Mouse (Mus musculus) spleen, adult 12 weeks (tissue): ENCODE measurements around the gene Slc39a7.
A peak's percentile ranks its signal among the peaks of the same experiment; 100 is the strongest.
"Not testable (repeated sequence)": the region's sequence is repeated elsewhere in the genome, so short reads cannot be mapped to it uniquely, and the experiment has no call there.

Experiments used
- DNase-seq: peaks from one replicate; pipeline ENCODE4 v3.0.0; 2022; ENCODE audit warnings: low spot score

Slc39a7 gene

DNA sequence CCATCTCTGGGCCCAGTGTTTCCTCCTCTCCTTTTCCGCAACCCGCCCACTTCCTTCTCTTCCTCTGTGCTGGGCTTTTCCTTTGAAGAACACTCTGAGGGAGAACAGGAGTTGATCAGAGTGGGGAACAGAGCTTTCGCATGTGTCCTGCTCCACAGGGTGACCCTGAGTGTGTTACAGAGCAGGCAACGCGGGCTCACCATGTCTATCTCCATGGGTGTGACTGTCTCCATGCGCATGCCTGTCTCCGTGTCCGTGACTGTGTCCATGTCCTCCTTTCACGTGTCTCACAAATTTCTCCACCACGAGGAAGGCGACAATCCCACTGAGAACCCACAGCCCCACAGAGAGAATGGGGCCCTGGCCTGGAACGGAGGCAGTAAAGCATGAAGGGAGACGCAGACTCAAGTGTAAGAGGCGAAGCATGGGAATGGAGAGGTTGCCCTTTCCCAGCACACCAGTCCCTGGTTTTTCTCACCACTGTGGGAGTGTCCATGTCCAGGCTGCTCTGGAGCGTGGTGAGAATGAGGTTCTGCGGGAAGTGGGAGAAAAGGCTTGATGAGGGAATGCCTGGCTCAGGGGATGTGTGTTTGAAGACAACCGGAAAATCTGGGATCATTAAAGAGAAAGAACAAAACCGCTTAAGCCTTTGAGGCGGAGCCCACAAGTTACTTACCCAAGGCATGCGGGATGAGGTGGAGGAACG lies 1.4 kb downstream of the Slc39a7 start:
- no peak for DNase-seq

DNA sequence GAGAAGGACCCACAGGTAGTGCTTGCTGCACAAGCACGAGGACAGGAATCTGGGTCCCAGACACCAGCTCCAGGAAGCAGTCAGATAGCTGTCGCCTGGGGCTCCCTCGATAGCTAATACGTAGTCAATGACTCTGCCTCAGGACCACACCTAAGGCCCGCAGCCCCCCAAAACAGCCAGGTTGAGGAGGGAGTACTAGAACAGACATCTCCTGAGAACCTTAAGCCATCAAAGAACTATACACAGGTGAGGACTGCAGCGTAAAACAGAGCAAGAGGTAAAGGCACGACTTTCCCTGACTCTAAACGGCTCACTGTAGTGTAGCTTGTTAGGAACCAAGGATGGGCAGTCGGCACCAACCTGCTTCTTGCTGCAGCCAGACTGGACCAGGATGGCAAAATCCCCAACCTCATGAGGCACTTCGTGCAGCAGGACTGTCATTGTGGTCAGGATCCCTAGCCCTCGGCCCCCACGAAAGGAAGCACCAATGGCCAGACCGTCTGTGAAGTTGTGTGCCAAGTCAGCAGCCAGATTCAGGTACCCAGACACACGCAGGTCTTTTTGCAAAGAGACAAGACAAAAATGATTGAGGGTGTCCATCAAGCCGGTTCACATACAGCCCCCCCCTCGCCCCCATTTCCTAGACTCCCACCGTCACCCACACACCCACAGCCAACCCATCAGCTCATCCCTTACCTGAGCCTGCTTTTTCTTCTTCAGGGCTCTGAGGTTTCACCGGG lies 2.2 kb downstream of the Slc39a7 start:
- DNase-seq: no peak

DNA sequence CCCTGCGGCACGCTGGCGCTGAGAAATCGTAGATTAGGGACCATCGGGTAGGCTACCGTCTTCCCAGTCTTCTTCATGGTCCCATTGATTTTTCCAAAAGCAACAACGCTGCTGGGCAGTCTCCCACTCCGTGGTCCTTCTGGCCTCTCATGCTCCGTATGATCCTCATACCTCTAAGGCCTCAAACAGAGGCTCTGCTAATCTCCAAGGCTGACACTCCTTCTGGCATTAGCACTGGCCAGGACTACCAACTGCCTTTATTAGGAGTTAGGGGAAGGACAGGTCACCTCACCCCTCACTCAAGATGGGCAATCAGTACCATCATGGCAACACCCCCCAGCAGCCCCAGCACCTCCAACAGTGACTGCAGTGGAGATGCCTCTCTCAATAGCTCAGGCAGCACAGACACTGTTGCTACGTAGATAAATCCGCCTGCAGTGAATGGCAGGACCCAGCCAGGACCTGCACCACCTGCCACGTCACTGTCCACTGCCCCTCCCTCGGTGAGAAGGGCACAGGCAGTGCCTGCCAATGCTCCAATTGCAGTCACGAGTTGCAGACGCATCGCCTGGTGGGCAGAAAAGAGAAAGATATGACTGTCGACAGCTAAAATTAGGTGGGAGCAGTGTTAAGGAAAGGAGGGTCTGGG lies 2.9 kb downstream of the Slc39a7 start:
- no peak for DNase-seq

DNA sequence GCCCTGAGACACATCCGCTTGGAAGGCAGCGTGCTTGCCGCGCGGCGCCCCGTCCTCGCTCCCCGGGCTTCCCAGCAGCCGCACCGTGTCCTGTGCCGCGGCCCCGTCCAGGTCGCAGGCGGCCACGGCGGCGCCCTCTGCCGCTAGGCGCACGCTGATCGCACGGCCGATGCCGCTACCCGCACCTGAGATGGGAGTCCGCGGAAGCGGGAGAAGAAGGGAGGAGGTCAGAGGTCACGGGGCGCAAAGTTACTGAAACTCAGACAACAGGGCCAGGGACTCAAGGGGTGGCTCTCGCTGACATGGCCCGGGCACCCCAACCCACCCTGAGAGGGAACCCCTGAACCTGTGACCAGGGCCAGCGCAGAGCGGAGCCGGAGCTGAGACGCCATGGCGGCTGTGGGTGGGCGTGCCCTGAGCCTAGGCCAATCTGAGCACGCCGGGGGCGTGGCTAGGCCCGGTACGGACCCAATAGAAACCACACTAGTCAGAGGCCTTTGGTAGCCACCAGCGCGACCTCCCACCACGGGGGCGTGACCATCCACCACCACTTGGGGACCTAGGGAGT lies 3.7 kb downstream of the Slc39a7 start, which contains the start of gene H2-Ke6:
TSS of gene H2-Ke6 (minus strand) at position 405 of the 568 bp plus-strand sequence.
- DNase-seq: peak; percentile 88

DNA sequence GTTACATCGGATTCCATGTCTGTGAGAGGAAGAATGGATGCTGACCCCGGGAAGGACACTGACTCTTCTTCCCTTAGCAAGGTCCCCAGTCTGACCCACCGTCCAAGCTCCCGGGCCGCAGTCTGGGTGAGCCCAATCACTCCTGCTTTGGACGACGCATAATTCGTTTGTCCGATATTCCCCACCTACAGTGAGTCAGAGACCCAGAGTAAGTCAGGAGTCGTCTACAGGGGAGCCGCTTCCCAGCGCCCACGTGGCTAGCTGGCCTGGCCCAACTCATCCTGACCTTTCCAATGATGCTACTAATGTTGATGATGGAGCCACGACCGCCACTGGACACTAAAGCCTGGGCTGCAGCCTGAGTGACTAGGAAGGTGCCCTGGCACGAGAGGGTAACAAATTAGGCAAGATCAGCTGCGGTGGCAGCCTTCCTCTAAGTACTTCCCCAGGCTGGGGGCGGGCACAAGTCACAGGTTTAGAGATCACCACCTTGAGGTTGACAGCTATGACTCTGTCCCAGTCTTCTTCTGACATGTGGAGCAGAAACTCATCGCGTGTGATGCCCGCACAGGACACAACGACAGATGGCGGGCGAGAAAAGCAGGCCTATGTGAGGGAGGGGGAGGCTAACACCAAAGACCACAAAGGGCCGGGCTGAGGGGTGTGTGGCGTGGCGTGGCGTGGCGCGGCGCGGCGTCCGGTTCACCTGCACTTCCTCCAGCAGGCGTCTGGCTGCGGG lies 4.4 kb downstream of the Slc39a7 start:
- peak; percentile 53 for DNase-seq

DNA sequence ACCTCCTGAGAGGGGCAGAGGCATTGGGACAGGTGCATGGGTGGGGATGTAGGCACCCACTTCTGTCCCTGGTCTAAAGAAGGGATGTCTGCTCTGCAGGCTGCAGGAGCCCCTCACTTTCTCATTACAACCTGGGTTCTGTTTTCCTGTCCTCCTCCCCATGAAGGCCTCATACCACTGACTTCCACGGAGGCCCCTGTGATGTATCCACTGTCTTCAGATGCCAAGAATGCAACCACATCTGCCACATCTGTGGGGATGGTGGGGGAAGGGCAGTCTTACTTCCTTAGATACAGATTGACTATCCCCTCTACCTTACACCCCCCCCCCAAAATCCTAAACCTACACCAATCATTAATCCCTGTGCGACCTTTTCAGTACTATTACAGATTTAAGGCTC lies 5.3 kb downstream of the Slc39a7 start:
- DNase-seq: no peak

DNA sequence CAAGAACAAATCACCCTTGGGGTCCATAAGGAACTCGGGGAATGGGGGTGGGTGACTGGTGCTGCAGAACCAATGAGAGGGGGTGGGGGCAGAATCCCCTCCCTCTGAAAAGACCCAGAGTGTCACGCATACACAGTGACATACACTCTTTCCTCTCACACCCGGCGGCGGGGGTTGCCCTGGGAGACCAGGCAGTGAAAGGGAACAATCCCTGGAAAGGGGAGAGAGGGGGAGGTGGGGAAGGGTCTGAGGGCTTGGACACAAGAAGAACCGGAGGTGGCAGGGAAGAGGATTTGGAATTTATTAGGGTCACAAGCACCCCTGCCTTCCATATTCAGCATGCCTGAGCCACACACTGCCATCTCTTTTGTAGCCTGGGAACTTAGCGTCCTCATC lies 5.7 kb downstream of the Slc39a7 start:
- DNase-seq: no peak

DNA sequence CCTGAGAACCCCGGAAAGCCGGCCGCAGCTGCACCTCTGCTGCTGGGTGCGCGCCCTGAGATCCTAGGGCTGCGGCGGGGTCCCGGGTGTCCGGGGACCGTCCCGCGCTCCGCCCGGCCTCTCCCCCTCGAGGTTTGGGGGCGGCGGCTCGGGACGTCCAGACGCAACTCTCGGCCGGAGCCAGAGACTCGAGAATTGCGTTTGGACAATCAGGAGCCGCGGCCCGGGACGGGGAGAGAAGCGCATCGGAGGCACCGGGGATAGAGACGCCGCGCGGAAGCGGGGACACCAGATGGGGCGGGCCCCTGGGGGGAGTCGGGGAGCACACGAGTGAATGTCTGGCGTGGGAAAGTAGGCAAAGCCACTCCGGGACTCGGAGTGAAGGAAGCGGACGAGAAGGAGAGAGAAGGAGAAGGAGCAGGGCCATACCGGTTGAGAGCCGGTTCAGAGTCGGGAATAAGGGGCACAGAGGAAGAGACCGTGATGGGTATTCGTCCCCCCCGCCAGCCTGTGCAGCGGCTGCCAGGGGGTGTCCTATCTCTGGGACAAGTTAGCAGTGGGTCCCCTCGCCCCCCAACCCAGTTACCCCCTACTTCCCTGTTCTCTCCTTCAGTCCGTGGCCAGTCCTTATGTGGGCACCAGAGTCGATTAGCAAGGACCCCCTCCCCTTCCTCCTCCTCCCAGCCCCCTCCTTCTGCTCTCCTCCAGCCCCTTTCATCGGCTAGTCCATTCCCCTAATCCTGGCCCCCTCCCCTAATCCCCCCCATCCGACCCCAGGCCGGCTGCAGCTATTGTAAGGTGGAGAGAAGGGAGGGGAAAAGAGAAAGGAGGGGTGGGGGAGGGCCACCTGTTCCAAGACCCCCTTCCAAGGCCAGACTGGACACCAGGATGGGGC lies 6.4 kb downstream of the Slc39a7 start:
- DNase-seq: no peak

DNA sequence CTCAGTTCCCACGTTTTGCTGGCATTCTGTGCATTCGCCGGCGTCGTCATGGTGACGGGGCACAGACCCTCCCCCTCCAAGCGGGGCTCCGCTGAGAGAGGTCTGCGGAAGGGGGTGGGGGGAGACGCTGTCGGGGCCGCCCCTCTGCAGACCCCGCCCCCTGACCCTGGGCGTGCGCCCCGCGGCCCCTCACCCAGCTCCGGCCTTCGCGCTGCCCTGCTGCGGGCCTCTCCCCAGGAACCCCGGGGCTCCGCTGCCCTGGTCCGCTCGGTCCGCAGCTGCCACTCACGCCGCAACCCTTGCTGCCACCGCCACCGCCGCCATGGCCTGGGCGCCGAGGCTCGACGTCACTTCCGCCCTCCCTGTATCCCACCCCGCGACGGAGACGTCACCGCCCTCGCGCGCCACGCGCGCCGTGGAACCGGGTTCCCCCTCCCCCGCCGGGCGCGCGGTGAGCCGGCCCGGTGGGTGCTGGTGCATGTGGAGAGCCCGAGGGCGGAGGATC lies 7.1 kb downstream of the Slc39a7 start, which contains the start of gene Ring1:
TSS of gene Ring1 (minus strand) at position 364 of the 505 bp plus-strand sequence.
- peak; percentile 73 for DNase-seq

DNA sequence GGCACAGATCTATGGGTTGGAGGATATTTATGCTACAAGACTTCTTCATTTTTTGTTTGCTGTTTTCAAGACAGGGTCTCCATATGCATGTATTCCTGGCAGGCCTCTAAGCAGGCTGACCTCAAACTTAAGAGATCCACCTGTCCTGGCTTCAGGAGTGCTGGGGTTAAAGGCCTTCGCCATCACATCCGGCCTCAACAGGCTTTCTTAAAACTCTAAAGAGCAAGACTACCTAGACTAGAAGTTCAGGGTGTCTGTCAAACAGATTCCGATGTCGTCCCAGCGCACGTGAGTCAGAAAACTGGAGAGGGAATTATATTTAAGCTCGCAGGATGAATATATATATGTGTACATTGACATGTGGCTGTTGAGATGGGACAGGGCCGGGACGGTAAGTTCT lies 7.8 kb downstream of the Slc39a7 start:
- DNase-seq: no peak

DNA sequence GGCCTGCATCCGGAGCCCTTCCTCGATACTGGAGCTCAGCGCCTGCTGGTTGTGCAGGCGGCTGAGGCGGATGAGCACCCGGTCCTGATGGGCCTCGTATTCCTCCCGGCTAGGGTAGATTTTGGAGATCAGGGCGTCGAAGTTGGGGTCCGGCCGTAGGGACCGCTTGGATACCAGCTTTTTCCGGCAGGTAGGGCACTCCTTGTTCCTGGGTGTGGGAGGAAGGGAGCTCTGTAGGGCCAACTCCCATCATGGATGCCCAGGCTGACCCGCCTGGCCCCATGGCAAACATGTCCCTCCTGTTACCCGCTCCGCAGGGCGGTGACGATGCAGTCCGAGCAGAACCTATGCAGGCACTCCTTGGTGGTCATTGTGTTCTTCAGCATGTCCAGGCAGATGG lies 8.5 kb downstream of the Slc39a7 start:
- no peak for DNase-seq

DNA sequence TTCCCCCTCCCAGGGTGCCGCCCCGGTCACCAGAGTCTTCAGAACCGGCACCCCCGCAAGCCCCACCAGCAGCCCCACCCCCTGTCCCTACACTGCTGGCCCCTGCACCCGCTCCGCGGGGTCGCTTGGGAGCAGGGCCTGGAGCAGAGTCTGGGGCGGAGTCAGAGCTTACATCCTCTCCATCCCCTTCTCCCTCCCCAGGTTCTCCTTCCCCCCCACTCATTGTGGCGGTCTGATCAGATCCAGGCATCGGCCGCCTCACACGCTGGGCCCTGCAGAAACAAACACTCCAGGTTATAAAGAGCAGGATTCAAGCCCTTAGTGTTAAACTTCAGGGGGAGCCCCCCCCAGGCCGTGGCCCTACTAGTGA lies 9.1 kb downstream of the Slc39a7 start:
- no peak for DNase-seq

DNA sequence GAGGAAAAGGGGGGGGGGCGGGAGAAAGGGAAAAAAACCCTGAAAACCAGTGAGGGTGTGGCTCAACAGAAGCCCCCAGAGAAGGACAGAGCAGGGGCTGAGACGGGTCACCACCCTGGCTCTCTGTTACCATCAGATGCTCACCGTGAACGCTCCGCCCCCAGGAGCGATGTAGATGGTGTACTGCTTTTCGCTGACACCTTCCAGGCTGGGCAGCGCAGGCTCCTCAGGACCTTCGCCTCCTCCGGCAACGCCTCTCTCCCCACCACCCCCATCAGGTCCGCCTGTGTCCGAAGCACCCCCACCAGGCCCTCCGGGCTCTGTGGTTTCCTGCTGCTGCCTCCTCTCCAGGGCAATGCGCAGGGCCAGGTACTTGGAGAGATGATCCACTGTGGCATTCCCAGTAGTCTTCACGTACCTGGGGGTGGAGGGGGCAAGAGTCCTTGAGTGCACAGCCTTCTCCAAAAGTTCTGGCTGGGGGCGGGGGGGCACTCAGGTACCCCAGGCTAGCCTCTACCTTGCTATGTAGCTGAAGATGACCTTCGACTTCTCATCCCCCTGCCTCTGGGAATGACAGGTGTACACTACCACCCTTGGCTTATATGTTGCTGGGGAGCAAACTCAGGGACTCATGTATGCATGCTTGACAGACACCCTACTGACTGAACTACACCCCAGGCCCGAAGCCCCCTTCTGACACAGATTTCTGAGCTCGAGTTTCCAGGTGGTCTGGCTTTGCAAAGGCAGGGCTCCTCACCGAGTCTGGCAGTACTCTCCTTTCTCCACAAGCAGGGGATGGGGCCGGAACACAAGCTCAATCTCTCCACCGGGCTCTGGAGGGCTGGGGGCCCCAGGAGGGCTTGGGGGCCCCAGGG lies 9.7 kb downstream of the Slc39a7 start:
- DNase-seq: no peak

DNA sequence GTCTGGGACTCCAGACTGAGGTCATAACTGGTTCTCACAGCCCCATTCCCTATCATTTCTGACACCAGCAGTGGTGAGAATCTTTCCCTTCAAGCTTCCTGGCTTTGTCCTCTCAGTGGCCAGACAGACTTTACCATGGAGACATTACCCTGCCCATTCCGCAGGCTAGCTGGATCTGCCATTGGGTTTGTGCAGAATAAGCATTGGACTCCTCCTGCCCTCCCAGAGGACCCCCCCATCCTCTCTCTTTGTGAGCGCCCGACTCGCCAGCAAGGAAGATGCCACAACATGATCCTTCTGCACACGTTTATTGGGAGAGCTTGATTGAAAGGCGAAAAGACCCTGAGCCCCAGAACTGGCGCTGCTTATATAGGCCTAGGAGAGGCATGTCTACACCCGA lies 18.0 kb downstream of the Slc39a7 start:
- DNase-seq: no peak

DNA sequence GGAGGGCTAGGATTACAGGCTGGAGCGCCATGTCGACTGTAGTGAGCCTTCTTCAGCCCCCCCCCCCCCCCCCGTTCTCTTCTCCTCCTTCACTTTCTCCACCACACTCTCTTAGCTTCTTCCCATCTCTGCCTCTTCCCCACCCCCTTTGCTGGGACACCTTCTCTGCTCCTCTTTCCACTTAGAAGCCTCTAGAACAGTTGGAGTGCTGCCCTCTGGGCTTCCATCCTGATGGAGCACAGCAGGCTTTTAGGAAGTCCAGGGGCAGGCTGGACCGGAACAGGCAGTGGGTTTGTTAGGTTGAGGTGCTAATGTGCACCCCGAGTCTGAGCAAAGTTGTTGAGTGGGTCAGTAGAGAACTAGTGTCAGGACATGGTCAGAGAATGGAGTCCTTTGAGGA lies 21.3 kb downstream of the Slc39a7 start:
- no peak for DNase-seq

DNA sequence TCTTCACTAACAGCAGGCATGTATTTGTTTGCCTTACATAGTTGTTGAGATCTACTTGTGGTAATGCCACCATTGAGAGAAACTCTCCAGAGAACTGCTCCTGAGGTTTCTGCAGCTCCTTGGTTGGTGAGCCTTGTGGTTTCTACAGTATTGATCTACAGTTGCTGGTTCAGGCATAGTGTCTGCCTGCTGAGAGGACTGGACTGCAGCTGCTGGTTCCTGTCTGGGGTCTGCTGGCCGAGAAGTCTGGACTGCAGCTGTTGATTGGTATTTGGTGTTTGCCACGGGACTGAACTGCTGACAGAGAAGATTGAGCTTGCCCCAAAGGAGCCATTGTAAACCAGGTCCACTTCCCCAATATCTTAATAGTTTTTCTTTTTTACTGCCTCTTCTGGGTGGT lies 24.9 kb downstream of the Slc39a7 start:
- DNase-seq: no peak

DNA sequence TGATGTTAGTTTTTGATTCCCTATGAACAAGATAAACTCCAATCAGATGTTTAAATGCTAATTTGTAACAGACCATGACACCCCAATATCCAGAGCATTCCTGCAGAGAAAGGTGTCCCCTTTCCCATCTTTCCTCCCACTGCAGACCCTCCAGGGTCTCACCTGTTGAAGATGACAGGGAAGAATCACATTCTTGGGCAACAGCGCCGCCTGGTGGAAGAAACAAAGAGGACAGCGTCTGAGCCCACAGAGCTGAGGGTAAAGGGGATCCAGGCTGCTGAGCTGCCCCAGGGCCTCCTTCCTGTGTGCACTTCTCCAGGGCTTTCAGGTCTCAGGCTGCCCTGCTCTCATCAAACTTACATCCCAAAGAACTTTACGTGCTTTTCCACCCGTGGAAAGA lies 28.1 kb downstream of the Slc39a7 start:
- DNase-seq: peak; percentile 54

DNA sequence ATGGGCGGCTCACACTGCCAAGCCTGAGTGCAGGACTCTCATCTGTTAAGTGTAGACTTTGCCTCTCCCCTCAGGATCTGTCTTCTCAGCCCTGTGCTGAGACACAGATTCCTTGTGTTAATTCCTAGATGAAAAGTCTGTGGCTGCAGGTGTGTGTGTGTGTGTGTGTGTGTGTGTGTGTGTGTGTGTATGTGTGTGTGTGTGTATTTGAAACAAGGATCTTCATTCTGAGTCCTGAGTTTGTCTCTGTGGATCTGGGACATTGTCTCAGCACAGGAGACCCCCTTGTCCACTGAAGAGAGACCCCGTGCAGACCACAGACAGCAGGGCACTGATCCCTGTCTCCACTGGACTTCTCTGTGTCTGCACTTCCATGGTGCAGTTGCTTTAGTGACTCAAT lies 30.7 kb downstream of the Slc39a7 start:
- DNase-seq: not testable (repeated sequence)

DNA sequence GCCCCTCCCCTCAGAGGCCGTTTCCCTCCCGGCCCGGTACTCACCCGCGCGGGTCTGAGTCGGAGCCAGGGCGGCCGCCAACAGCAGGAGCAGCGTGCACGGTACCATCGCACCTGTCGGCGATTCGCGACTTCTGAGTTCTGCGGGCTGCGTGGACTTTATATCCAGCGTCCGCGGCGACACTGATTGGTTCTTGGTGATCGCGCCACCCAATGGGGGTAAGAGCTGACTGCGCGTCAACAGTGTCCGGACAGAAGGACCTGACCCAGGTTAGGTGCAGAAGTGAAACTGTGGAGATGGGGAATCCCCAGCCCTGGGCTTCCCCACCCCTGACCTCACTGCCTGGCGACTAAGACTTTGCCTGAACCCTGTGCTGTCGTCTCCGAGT lies 31.3 kb downstream of the Slc39a7 start, which contains the start of gene H2-K1:
TSS of gene H2-K1 (minus strand) at position 198 of the 388 bp plus-strand sequence.
- DNase-seq: peak; percentile 86
